Mouse (Mus musculus) thymus, adult 2 months (tissue): ENCODE measurements around the gene Vamp8.

Experiments
- CTCF ChIP-seq: fragments of 200-500 bp; IDR thresholded peaks from 2 replicates; pipeline ENCODE4 v1.5.1; 2012; ENCODE audit warnings: mild to moderate bottlenecking, control low read depth, low read length, moderate library complexity, borderline replicate concordance; ENCODE audit not compliant: control insufficient read depth, poor library complexity, insufficient read depth; ENCODE audit errors: extremely low read depth
- POLR2A ChIP-seq: fragments of 200-500 bp; IDR thresholded peaks from 2 replicates; pipeline ENCODE4 v1.6.1; 2012; ENCODE audit warnings: mild to moderate bottlenecking, low read length, control low read depth, moderate library complexity; ENCODE audit not compliant: control insufficient read depth, poor library complexity, insufficient read depth; ENCODE audit errors: extremely low read depth

DNA sequence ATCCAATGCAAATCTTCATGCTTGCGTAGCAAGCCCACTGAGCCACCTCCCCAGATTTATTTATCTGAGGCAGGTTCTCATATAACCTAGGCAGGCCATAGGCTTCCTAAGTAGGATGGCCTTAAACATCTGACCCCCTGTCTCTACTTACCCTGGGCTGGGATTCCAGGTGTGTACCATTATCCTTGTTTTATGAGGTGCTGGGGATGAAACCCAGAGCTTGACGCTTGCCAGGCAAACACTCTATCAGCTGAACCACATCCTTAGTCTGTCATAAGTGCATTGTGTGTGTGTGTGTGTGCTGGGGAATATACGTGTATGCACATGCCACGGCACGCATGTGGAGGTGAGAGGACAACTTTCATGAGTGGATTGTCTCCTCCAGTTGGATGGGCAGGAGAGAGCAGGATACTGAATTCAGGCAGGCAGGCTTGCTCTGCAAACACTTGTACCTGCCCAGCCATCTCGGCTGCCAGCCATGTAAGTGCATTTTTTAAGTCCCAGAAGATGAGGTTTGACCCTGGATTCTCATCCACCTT, 1.6 kb downstream of the Vamp8 start:
- TF ChIP-seq CTCF (no peak), POLR2A (no peak)
